ENCODE assay signal across 10 mouse cellular contexts in the genomic region with DNA sequence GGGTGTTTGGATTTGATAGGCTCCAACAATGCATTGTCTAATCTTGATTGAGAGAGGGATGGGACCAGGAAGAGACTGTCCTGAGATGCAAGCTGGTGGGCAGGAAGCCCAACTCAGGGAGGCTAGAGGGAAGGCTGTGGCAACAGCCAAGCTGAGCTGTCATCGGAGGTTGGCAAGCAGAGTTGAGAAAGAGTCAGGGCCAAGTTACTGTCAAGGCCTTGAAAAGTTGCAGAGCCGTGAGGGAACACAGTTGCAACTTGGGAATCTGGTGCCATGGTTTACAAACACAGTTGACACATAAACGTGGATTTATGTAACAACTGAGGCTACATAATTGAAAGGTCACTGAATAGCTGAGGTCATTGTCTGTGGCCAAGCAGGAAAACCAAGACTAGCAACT.
DNase-seq lines count a peak whose midpoint lies in the region; ATAC-seq and TF ChIP-seq lines count a peak whose summit lies in the region.
"Had no signal": no experiment of that assay in that cellular context is flagged by ENCODE, and none has a peak within 500 bp of the region (broad histone marks: within the 10 kb centered on the region; RNA-seq: fewer than 3 reads in every experiment).

No protein-coding gene starts in this region.

- H3K27ac ChIP-seq in kidney, embryonic 15.5 days: no peak overlapping the region
- no peak overlapping the region for H3K27ac ChIP-seq in lung, postnatal 0 days (ENCODE audit: low read length)
- no peak overlapping the region for H3K27ac ChIP-seq in layer of hippocampus, adult 2 months
- H3K27ac ChIP-seq: embryonic facial prominence, embryonic 15.5 days; liver, embryonic 13.5 days had no signal

- H3K4me2 ChIP-seq in kidney, embryonic 15.5 days: no peak overlapping the region
- H3K4me2 ChIP-seq in lung, postnatal 0 days (replicated peaks; ENCODE audit: low read depth, low read length): no peak overlapping the region
- H3K4me2 ChIP-seq: embryonic facial prominence, embryonic 15.5 days; liver, embryonic 13.5 days had no signal

- peak; percentile 6 for DNase-seq in kidney, adult 18-20 months
- DNase-seq in adrenal gland, adult 2 months: peak; percentile 91
- DNase-seq in gonadal fat pad, adult 2 months (ENCODE audit: low read depth): peak; percentile 96
- peak; percentile 81 for DNase-seq in lung, postnatal 0 days (ENCODE audit: low spot score)
- DNase-seq in spleen, postnatal 4 days (ENCODE audit: low spot score in 2 of 2): no peak
- DNase-seq in left cerebral cortex, adult 9 months (ENCODE audit: low spot score in 2 of 2): no peak
- DNase-seq in layer of hippocampus, adult 2 months (ENCODE audit: low spot score in 2 of 2): no peak
- DNase-seq: liver, embryonic 13.5 days had no signal

- H3K9me3 ChIP-seq in kidney, embryonic 15.5 days (replicated peaks): no peaks in the 10 kb centered on the region
- H3K9me3 ChIP-seq in lung, postnatal 0 days (ENCODE audit: low read length): no peaks in the 10 kb centered on the region
- H3K9me3 ChIP-seq: embryonic facial prominence, embryonic 15.5 days; liver, embryonic 13.5 days had no signal

- no peak for TF ChIP-seq CTCF in lung, postnatal 0 days (IDR thresholded peaks at IDR 0.05)
- no peak for TF ChIP-seq CTCF in layer of hippocampus, adult 2 months (conservative IDR thresholded peaks at IDR 0.05)

- no peaks in the 10 kb centered on the region for H3K27me3 ChIP-seq in kidney, embryonic 15.5 days
- no peaks in the 10 kb centered on the region for H3K27me3 ChIP-seq in lung, postnatal 0 days (replicated peaks; ENCODE audit: insufficient read depth, low read length)
- H3K27me3 ChIP-seq: embryonic facial prominence, embryonic 15.5 days; liver, embryonic 13.5 days had no signal

- H3K4me3 ChIP-seq in kidney, embryonic 15.5 days (replicated peaks): no peak overlapping the region
- no peak overlapping the region for H3K4me3 ChIP-seq in lung, postnatal 0 days (ENCODE audit: low read depth, low read length)
- no peak overlapping the region for H3K4me3 ChIP-seq in layer of hippocampus, adult 2 months
- H3K4me3 ChIP-seq: embryonic facial prominence, embryonic 15.5 days; liver, embryonic 13.5 days had no signal

- no peak for ATAC-seq in kidney, embryonic 15.5 days (replicated peaks; ENCODE audit: low FRiP score)
- peak; percentile 68 for ATAC-seq in lung, postnatal 0 days

- peaks cover 2% of the 10 kb centered on the region; the same call in 1 of the 2 replicates for H3K4me1 ChIP-seq in kidney, embryonic 15.5 days
- peaks cover 3% of the 10 kb centered on the region; the same call in 1 of the 2 replicates for H3K4me1 ChIP-seq in lung, postnatal 0 days (ENCODE audit: insufficient read depth, low read depth, low read length)
- H3K4me1 ChIP-seq: liver, embryonic 13.5 days had no signal

- H3K9ac ChIP-seq in kidney, embryonic 15.5 days: no peak overlapping the region
- no peak overlapping the region for H3K9ac ChIP-seq in lung, postnatal 0 days (replicated peaks; ENCODE audit: low read depth)
- H3K9ac ChIP-seq: embryonic facial prominence, embryonic 15.5 days; liver, embryonic 13.5 days had no signal

- no peaks in the 10 kb centered on the region for H3K36me3 ChIP-seq in kidney, embryonic 15.5 days
- no peaks in the 10 kb centered on the region for H3K36me3 ChIP-seq in lung, postnatal 0 days (ENCODE audit: insufficient read depth, low read length)
- H3K36me3 ChIP-seq: embryonic facial prominence, embryonic 15.5 days; liver, embryonic 13.5 days had no signal

- 64% methylated on average over 3 of the region's 3 CpGs for WGBS in kidney, embryonic 15.5 days
- 39% methylated on average over 3 of the region's 3 CpGs for WGBS in lung, postnatal 0 days

- TF ChIP-seq EP300 in lung, postnatal 0 days (IDR thresholded peaks at IDR 0.05): no peak

Comparison
In these comparisons a context has a peak if more than half of its experiments do, and no peak if none do; other contexts are left out.
1. DNase-seq: peak in kidney, adult 18-20 months (single experiment), adrenal gland, adult 2 months (single experiment), gonadal fat pad, adult 2 months (single experiment) and lung, postnatal 0 days (single experiment); none in spleen, postnatal 4 days (0 of 2), left cerebral cortex, adult 9 months (0 of 2) and layer of hippocampus, adult 2 months (0 of 2).